Mouse (Mus musculus) CH12.LX (cell line): Measurements from ENCODE around the gene Arhgap28.

ENCODE experiments used
- CTCF ChIP-seq, 2 experiments: IDR thresholded peaks in 1 of 2; conservative IDR thresholded peaks in 1 of 2; 2 replicates each; pipeline ENCODE4 v1.5.1; 2011 to 2012; ENCODE audit warnings: low read depth in 2 of 2, low read length in 2 of 2, improper control_type of control experiment in 1 of 2, inconsistent platforms in 1 of 2, mild to moderate bottlenecking in 1 of 2, moderate library complexity in 1 of 2
- EP300 ChIP-seq: IDR thresholded peaks from 2 replicates; pipeline ENCODE4 v1.6.1; 2011; ENCODE audit warnings: low read length, improper control_type of control experiment
- HCFC1 ChIP-seq: IDR thresholded peaks from 2 replicates; pipeline ENCODE4 v1.6.1; 2012; ENCODE audit warnings: low read depth, mild to moderate bottlenecking, inconsistent platforms, low read length, improper control_type of control experiment
- POLR2AphosphoS2 ChIP-seq: IDR thresholded peaks from 2 replicates; pipeline ENCODE4 v1.6.1; 2011; ENCODE audit warnings: low read depth, low read length, improper control_type of control experiment
- USF2 ChIP-seq: conservative IDR thresholded peaks from 2 replicates; pipeline ENCODE4 v1.6.1; 2011; ENCODE audit warnings: low read depth, low read length, improper control_type of control experiment

GRCm38 (mm10) chr17:67958909-67959308 lies 45.0 kb downstream of the Arhgap28 start:
- no peak for TF ChIP-seq POLR2AphosphoS2
- no peak for TF ChIP-seq CTCF (conservative IDR thresholded peaks at IDR 0.05 in 1 of 2, IDR thresholded peaks at IDR 0.05 in 1 of 2; ENCODE audit: low read depth in 2 of 2, low read length in 2 of 2)
- no peak for TF ChIP-seq USF2
- no peak for TF ChIP-seq HCFC1
- no peak for TF ChIP-seq EP300
